Mouse (Mus musculus): Measurements from ENCODE around the gene Fosb. TPM values are rescaled to one million over a fixed set of nuclear protein-coding genes. Genes with fewer than 3 reads are reported as not detected.
A peak's percentile ranks its signal among the peaks of the same experiment; 100 is the strongest.

The Fosb gene
- polyA plus RNA-seq, 1 experiment from 2014 or later: 0.49 TPM

GRCm38 (mm10) chr7:19349188-19349915 lies 39.5 kb upstream of the Fosb start:
- no peak overlapping the region for H3K4me2 ChIP-seq (ENCODE audit: low read length)
- H3K27me3 ChIP-seq (replicated peaks; ENCODE audit: control insufficient read depth, insufficient read depth, low read length): no peaks in the 10 kb centered on the region
- H3K9me3 ChIP-seq (ENCODE audit: control insufficient read depth, low read length): no peaks in the 10 kb centered on the region
- 82% methylated on average over 13 of the region's 13 CpGs for WGBS
- no peak overlapping the region for H3K4me3 ChIP-seq (ENCODE audit: low read depth, low read length)
- peaks cover 55% of the 10 kb centered on the region for H3K36me3 ChIP-seq (ENCODE audit: control insufficient read depth, insufficient read depth, low read length)
- DNase-seq (ENCODE audit: low spot score) (no peak), ATAC-seq (replicated peaks; ENCODE audit: low FRiP score, low TSS enrichment, low read depth) (no peak)
- H3K4me1 ChIP-seq (replicated peaks; ENCODE audit: control insufficient read depth, insufficient read depth, low read length): peaks cover 10% of the 10 kb centered on the region
- no peak overlapping the region for H3K9ac ChIP-seq (ENCODE audit: low read length)
- H3K27ac ChIP-seq (ENCODE audit: low read depth): no peak overlapping the region

- no peaks in the 10 kb centered on the region for H3K9me3 ChIP-seq (ENCODE audit: control insufficient read depth, low read length)
- H3K4me3 ChIP-seq (ENCODE audit: low read depth, low read length): peak overlapping the region; percentile 72
- 0 out of 2 replicates have a peak, but pooled peaks cover 11% of the 10 kb centered on the region for H3K27me3 ChIP-seq (replicated peaks; ENCODE audit: control insufficient read depth, insufficient read depth, low read length)
- peak overlapping the region; percentile 69 for H3K9ac ChIP-seq (ENCODE audit: low read length)
- peak; percentile 98 for DNase-seq (ENCODE audit: low spot score)
- peak; percentile 95 for ATAC-seq (replicated peaks; ENCODE audit: low FRiP score, low TSS enrichment, low read depth)
- under 1% methylated on average over 31 of the region's 31 CpGs for whole genome bisulfite sequencing
- peaks cover 20% of the 10 kb centered on the region for H3K36me3 ChIP-seq (ENCODE audit: control insufficient read depth, insufficient read depth, low read length)
- peak overlapping the region; percentile 78 for H3K4me2 ChIP-seq (ENCODE audit: low read length)
- peak overlapping the region; percentile 92 for H3K27ac ChIP-seq (ENCODE audit: low read depth)
- H3K4me1 ChIP-seq (replicated peaks; ENCODE audit: control insufficient read depth, insufficient read depth, low read length): peaks cover 24% of the 10 kb centered on the region
Observed at GRCm38 (mm10) chr7:19344938-19345471, 35.2 kb upstream of the Fosb start.

- no peak for DNase-seq (ENCODE audit: low spot score)
Observed at GRCm38 (mm10) chr7:19344237-19344847, 34.5 kb upstream of the Fosb start, which contains the start of gene Ercc1. TSS of gene Ercc1 (plus strand) at chr7:19344778.

GRCm38 (mm10) chr7:19343210-19343808 lies 33.5 kb upstream of the Fosb start:
- H3K9ac ChIP-seq (ENCODE audit: low read length): no peak overlapping the region
- no peak overlapping the region for H3K4me3 ChIP-seq (ENCODE audit: low read depth, low read length)

More at GRCm38 (mm10) chr7:19344237-19344847, 34.5 kb upstream of the Fosb start, which contains the start of gene Ercc1:
- WGBS: 21% methylated on average over 12 of the region's 12 CpGs
- peak within 1 kb of the TSS; percentile 72 for H3K4me3 ChIP-seq (ENCODE audit: low read depth, low read length)
- H3K9me3 ChIP-seq (ENCODE audit: control insufficient read depth, low read length): no peaks in the 10 kb centered on the region
- 0 out of 2 replicates have a peak, but pooled peaks cover 11% of the 10 kb centered on the region for H3K27me3 ChIP-seq (replicated peaks; ENCODE audit: control insufficient read depth, insufficient read depth, low read length)
- peak within 1 kb of the TSS; percentile 78 for H3K4me2 ChIP-seq (ENCODE audit: low read length)
- peak within 1 kb of the TSS; percentile 69 for H3K9ac ChIP-seq (ENCODE audit: low read length)
- ATAC-seq (replicated peaks; ENCODE audit: low FRiP score, low TSS enrichment, low read depth): no peak
- peaks cover 17% of the 10 kb centered on the region for H3K36me3 ChIP-seq (ENCODE audit: control insufficient read depth, insufficient read depth, low read length)
- peaks cover 24% of the 10 kb centered on the region for H3K4me1 ChIP-seq (replicated peaks; ENCODE audit: control insufficient read depth, insufficient read depth, low read length)
- peak within 1 kb of the TSS; percentile 92 for H3K27ac ChIP-seq (ENCODE audit: low read depth)

GRCm38 (mm10) chr7:19342481-19343027 lies 32.7 kb upstream of the Fosb start:
- Histone ChIP-seq H3K27me3 (replicated peaks; ENCODE audit: control insufficient read depth, insufficient read depth, low read length) (0 out of 2 replicates have a peak, but pooled peaks cover 11% of the 10 kb centered on the region), H3K4me2 (ENCODE audit: low read length) (peak overlapping the region; percentile 72), H3K9ac (ENCODE audit: low read length) (peak overlapping the region; percentile 45), H3K4me3 (ENCODE audit: low read depth, low read length) (peak overlapping the region; percentile 41), H3K4me1 (replicated peaks; ENCODE audit: control insufficient read depth, insufficient read depth, low read length) (peaks cover 24% of the 10 kb centered on the region), H3K27ac (ENCODE audit: low read depth) (0 out of 2 replicates have a peak overlapping the region, but pooled peaks have one; percentile 5), H3K9me3 (ENCODE audit: control insufficient read depth, low read length) (no peaks in the 10 kb centered on the region), H3K36me3 (ENCODE audit: control insufficient read depth, insufficient read depth, low read length) (0 out of 2 replicates have a peak, but pooled peaks cover 1% of the 10 kb centered on the region)
- ATAC-seq (replicated peaks; ENCODE audit: low FRiP score, low TSS enrichment, low read depth) (0 out of 2 replicates have a peak, but pooled peaks have one; percentile 4), DNase-seq (ENCODE audit: low spot score) (peak; percentile 98)
- WGBS: 1% methylated on average over 27 of the region's 27 CpGs

More at GRCm38 (mm10) chr7:19343210-19343808, 33.5 kb upstream of the Fosb start:
- peaks cover 24% of the 10 kb centered on the region for H3K4me1 ChIP-seq (replicated peaks; ENCODE audit: control insufficient read depth, insufficient read depth, low read length)
- H3K27ac ChIP-seq (ENCODE audit: low read depth): no peak overlapping the region
- H3K27me3 ChIP-seq (replicated peaks; ENCODE audit: control insufficient read depth, insufficient read depth, low read length): 0 out of 2 replicates have a peak, but pooled peaks cover 11% of the 10 kb centered on the region
- H3K36me3 ChIP-seq (ENCODE audit: control insufficient read depth, insufficient read depth, low read length): peaks cover 7% of the 10 kb centered on the region
- no peak for ATAC-seq (replicated peaks; ENCODE audit: low FRiP score, low TSS enrichment, low read depth)
- no peaks in the 10 kb centered on the region for H3K9me3 ChIP-seq (ENCODE audit: control insufficient read depth, low read length)
- peak; percentile 91 for DNase-seq (ENCODE audit: low spot score)
- 0% methylated on average over 11 of the region's 11 CpGs for WGBS
- no peak overlapping the region; the same call in 1 of the 2 replicates for H3K4me2 ChIP-seq (ENCODE audit: low read length)

- peak overlapping the region; percentile 45 for H3K9ac ChIP-seq (ENCODE audit: low read length)
- no peaks in the 10 kb centered on the region for H3K9me3 ChIP-seq (ENCODE audit: control insufficient read depth, low read length)
- WGBS: under 1% methylated on average over 41 of the region's 41 CpGs
- H3K27me3 ChIP-seq (replicated peaks; ENCODE audit: control insufficient read depth, insufficient read depth, low read length): 0 out of 2 replicates have a peak, but pooled peaks cover 11% of the 10 kb centered on the region
- H3K4me3 ChIP-seq (ENCODE audit: low read depth, low read length): peak overlapping the region; percentile 41
- ATAC-seq (replicated peaks; ENCODE audit: low FRiP score, low TSS enrichment, low read depth) (no peak; the same call in 1 of the 2 replicates), DNase-seq (ENCODE audit: low spot score) (peak; percentile 68)
- peak overlapping the region; percentile 5; the same call in 1 of the 2 replicates for H3K27ac ChIP-seq (ENCODE audit: low read depth)
- no peaks in the 10 kb centered on the region for H3K36me3 ChIP-seq (ENCODE audit: control insufficient read depth, insufficient read depth, low read length)
- H3K4me1 ChIP-seq (replicated peaks; ENCODE audit: control insufficient read depth, insufficient read depth, low read length): peaks cover 24% of the 10 kb centered on the region
- peak overlapping the region; percentile 72 for H3K4me2 ChIP-seq (ENCODE audit: low read length)
Observed at GRCm38 (mm10) chr7:19341761-19342409, 32.0 kb upstream of the Fosb start.

GRCm38 (mm10) chr7:19341250-19341649 lies 31.4 kb upstream of the Fosb start:
- Histone ChIP-seq H3K9me3 (ENCODE audit: control insufficient read depth, low read length) (no peaks in the 10 kb centered on the region), H3K4me2 (ENCODE audit: low read length) (peak overlapping the region; percentile 72), H3K27me3 (replicated peaks; ENCODE audit: control insufficient read depth, insufficient read depth, low read length) (0 out of 2 replicates have a peak, but pooled peaks cover 11% of the 10 kb centered on the region), H3K27ac (ENCODE audit: low read depth) (peak overlapping the region; percentile 5; the same call in 1 of the 2 replicates), H3K4me1 (replicated peaks; ENCODE audit: control insufficient read depth, insufficient read depth, low read length) (peaks cover 24% of the 10 kb centered on the region), H3K4me3 (ENCODE audit: low read depth, low read length) (peak overlapping the region; percentile 41), H3K36me3 (ENCODE audit: control insufficient read depth, insufficient read depth, low read length) (no peaks in the 10 kb centered on the region), H3K9ac (ENCODE audit: low read length) (no peak overlapping the region; the same call in 1 of the 2 replicates)
- WGBS: 21% methylated on average over 10 of the region's 10 CpGs
- no peak for DNase-seq (ENCODE audit: low spot score)
- ATAC-seq (replicated peaks; ENCODE audit: low FRiP score, low TSS enrichment, low read depth): no peak

All from intestine, embryonic 14.5 days (tissue).